Mouse (Mus musculus) layer of hippocampus, adult 11-12 months (tissue): ENCODE data around the gene Nap1l4.
A peak's percentile ranks its signal among the peaks of the same experiment; 100 is the strongest.
"Not testable (repeated sequence)": the region's sequence is repeated elsewhere in the genome, so short reads cannot be mapped to it uniquely, and the experiment has no call there.

ENCODE experiments used
- DNase-seq: peaks from one replicate; pipeline ENCODE4 v3.0.0; 2022; ENCODE audit warnings: low spot score

Nap1l4 gene

DNA sequence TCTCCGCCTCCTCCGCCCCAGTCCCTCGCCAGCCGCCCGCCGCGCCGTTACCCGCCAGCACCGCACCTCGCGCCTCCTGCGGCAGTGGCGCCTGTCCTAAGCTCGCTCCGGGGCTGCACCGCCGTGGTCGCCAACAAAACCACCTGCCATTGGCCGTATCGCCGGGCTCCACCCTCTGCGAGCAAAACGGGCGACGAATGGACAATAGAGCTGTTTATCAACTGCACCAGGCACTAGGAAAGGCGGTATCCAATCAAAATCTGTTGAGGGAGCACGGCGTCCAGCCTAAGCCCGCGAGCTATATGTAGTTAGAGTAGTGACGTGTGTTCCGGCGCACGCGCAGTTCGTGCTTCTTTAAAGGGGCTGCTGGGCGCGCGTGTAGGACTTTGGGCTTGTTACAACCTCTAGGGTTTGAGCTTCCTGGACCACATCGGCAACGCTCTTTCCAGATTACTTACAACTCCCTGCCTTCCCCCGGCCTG is at the start of gene Nap1l4:
TSS of gene Nap1l4 (minus strand) at position 131 of the 482 bp plus-strand sequence.
- DNase-seq = peak; percentile 100

DNA sequence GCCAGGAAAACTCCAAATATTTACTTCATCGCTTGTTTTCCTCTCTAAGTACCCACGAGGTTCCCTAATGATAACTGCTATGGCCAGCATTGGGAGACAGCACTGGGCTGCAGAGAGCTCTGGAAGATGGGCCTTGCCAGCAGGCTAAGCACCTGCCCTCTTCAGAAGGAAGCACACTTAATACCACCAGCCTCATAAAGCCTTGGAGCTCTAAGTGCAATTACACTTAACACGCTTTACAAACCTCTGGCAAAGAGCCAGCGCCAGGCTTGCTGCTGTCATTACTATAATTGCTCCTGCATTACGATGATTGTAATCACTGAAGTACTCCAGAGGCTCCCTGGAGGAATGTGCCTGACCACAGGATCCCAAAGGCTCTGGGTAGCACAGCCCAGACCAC is 46.0 kb upstream of the Nap1l4 start:
- DNase-seq = no peak

DNA sequence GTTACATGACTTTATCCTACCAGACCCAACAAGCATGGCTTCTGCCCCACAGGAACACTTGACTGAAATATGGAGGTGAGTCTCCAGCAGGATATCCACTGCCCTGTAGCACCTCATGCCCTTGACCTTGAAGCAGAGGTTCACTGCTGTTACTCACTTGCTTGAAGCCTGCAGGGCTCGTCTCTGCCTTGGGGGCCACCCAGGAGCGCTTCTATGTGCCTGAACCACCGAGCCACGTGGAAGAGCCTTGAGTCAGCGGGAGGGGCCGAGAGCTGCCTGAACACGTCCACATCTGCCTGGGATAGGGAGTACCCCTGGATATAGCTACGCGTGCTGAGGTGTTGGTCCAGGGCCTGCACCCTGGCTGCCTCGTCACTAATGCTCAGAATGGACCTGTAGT is 43.3 kb upstream of the Nap1l4 start:
- no peak for DNase-seq

DNA sequence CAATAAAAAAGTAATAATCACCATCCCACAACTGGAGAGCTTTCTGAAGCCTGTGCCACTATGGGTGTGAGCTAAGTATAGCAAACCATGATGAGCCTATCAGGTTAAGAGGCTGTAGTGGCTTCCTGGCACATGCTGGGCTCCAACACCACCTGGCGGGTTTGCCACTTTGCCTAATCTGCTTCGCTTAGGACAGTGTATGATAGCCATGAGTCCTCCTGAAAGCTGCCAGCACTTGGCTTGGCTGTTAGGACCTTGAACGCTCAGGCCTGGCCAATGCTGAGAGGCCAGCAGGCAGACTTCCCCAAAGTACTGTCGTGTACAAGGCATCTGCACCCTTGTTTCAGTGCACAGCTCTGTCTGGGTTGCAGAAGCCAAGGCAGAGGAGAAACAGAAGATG is 39.1 kb upstream of the Nap1l4 start:
- DNase-seq = no peak

DNA sequence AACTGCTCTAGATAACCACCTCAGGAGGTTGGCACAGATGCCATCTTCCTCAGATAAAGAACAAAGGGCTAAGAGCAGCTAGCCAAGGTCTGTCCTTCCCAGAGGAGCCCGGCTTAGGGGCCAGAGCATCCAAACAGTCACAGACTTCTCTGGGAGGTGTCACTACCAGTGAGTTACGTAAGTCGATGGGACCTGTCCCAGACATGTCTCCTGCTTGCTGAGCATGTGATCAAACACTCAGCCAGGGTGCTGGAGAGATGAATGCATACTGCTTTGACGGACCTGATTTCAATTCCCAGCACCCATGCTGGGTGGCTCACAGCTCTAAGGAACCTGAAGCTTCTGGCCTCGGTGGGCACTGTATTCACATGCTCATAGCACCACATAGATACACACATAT is 38.7 kb upstream of the Nap1l4 start:
- DNase-seq = no peak

DNA sequence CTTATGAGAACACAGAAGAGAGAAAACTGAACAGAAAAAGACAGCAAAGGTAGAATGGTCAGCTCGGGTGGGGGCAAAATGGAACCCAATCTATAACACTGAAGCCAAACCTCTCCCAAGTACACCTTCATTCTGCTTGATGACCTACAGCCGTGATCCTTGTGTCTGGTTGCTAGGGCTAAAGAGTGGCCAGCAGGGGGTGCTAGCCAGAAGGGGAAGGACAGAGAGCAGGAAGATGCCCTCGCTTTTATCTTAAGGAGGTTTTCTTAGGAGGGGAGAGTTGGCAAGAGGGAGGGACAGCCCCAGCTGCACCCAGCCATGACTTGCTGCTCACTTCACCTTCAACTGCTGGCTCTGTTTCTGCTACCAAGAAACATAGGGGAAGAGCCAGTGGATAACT is 35.0 kb upstream of the Nap1l4 start:
- DNase-seq = peak; percentile 32

DNA sequence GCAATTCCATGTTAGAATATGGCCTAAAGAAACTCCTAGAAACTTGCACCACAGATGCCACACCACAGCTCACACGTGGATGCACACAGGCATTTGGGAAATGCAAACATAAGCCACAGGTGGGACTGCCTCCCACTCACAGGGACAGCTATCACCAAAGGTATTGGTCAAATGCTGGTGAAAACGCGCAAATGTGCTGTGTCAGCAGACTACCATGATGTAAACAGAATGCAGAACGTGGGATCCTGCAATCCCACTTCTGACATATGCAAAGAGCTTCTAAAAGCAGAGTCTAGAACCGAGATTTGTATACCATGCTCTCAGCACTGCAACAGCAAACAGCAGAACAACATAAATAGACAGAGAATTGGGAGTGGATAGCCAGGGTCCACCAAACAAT is 34.1 kb upstream of the Nap1l4 start:
- no peak for DNase-seq

DNA sequence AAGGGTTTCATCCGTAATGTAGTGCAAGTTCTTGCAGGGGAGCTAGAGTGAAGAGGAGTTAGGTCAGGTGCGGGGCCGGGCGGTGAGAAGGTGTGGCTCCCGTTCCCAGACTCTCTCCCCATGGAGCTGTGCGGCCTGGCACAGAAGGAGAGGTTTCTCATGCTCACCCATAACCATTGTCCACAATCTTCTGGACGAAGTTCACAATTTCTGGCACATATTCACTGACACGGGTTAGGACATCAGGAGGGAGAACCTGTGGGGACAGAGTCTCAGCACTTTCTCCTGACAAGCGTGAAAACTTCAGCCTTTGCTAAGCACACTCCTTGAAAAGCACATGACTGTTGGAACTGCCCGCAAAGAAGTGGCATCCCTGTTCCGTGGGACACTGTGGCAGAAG is 26.8 kb upstream of the Nap1l4 start:
- no peak for DNase-seq

DNA sequence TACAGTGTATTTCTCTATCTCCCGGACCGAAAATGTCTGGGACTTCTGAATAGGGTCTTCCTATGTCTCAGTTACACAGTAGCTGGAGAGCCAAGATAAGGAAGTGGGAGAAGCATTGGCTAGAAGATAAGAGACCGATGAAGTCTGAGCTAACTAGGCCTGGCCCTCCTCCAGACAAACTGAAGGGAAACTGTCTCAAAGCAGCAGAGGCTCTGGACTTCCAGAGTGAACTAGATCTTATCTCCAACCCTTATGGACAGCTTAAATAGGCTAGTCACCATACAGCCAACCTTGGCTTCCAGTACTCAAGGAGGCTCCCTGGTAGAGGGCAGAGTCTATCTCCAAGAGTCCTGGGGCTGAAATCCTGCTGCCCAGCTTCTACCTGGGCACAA is 16.7 kb upstream of the Nap1l4 start:
- DNase-seq = no peak

DNA sequence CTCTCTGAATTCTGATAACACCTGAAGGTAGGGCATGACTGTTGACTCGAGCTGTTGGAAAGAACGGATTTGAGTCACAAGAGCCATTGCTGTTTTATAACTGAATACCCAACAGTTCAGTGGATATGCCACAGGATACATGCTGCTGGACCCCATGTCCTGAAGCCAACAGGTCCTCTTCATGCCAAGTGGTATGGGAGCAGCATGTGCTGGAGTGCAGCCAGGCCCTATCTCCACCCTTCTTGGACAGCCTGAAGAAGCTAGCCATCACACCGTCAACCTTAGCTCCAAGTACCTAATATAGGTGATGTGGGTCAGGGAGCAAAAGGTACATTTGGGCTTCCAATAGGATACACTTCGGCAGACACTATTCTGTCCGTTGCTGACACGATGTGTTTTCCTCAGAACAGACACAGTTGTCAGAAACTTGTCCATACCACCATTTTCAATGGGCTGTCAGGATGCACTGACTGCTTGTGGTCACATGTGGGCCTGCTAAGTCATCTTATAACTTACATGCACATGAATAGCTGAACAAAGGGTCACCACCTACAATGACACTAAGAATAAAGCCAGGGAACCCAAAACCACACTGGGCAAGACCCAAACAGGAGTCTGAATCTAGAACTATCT is 16.2 kb upstream of the Nap1l4 start:
- no peak for DNase-seq

DNA sequence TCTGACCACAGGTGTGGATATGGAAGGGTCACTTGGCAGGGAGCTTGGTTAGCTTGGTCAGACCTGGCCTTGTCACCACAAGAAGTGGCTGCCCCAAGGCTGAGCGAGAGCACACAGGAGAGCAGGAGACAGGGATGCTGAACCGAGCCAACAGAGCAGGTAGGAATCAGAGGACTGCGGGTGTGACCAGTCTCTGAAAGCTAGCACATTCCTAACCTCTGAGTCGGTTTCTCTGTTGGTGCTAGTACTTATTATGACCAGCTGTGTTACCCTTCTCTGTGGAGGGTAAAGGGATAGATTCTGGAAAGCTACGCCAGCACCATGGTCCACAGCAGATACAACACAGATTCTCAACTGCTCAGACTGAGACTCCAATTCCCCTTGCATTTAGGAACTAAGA is 14.9 kb upstream of the Nap1l4 start:
- DNase-seq = no peak

DNA sequence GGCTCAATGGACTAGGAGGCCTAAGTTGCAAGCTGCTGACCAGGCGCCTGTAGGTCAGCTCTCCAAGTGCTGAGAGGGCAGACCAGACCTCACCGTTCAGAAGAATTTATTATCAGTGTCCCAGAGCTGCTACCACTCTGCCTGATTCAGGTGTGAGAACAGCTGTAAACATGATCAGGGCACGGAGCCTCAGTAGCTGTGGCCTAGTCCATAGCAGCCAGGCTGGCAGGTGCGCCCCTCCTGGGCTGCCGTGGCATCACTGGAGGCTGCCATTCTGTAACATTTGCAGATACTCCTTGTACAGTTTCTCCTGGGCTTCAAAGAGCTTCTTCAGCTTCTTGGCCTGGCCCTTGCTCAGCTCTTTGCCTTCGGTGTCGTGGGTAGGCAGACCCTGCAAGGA is 8.7 kb upstream of the Nap1l4 start:
- no peak for DNase-seq

DNA sequence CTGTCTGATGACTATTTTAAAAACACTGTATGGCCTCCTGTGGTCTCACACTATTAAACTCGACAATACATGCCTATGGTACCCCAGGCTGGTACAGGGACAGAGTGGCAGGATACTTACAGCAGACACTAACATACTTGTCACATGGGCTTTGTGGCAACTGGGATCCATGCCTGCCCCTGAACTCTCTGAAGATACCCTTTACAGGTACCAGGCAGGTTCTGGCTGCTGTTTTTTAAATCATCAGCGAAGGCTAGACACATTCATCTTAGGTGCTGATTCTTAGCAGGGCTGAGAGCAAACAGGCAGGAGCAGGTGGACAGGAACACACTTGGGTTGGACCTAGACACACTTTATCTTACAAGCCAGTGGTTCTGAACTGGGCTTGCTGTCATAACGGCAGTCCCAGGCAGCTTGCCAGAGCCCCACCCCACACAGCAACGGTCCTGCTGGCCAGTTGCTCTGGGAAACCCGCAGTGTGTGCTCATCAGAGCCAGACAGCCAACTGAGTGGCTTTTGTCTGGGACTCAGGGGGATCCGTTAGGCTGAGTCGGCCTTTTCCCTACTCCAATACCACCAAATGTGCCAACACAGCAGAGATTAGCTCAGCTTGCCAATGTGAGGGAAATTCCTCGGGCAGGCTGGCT is 8.2 kb upstream of the Nap1l4 start:
- peak; percentile 44 for DNase-seq

DNA sequence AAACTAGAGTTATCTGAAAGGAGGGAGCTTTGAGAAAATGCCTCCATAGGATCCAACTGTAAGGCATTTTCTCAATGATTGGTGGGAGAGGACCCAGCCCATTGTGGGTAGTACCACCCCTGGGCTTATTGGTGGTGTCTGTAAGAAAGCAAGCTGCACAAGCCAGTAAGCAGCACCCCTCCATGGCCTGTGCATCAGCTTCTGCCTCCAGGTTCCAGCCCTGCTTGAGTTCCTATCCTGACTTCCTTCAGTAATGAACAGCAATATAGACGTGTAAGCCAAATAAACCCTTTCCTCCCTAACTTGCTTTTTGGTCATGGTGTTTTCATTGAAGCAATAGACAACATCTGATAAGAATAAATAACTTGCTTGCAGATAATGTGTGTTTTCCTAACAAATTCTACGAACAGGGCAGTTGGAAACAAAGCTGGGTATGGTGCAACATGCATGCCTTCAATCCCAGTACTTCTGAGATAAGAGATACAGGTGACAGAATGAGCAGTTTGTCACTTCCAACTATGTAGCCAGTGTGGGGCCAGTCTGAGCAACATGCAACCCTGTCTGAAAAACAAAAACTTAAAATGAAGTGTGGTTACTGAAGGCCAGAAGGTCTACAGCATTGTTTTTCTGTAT is 798 bp upstream of the Nap1l4 start:
- DNase-seq = peak; percentile 14

DNA sequence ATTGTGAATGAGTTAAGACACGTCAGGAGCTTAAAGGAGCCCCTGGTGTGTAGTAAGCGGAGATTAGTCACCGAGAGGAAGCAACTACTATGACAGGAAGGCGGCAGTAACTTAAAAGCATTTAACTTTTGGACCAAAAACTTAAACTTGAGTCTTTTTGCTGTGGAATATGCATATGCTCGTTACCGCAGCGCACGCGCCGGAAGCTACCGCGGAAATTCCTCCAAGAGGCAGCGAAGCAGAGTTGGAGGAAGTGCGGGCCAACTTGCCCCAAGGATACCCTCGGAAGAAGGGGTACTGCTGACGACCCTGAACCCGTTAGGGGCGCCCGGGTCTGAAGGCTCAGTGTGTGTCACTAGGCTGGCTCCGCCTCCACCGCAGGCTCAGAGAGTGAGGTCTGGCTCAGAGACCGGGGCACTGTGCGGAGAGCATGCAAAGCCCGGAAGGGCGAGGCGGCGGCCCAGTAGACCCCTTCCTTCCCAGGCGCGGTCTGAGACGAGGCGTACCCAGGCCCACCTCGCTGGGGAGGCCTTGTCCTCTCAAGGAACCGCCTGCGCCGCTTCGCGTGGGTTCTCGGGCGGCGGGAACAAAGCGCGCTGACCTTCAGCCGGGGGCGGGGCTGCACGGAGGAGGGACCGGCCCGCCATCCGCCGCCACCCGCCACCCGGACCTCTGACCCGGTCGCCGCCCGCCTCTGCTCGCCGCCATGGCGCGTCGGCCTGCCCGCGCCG is 510 bp downstream of the Nap1l4 start:
- peak; percentile 45 for DNase-seq

DNA sequence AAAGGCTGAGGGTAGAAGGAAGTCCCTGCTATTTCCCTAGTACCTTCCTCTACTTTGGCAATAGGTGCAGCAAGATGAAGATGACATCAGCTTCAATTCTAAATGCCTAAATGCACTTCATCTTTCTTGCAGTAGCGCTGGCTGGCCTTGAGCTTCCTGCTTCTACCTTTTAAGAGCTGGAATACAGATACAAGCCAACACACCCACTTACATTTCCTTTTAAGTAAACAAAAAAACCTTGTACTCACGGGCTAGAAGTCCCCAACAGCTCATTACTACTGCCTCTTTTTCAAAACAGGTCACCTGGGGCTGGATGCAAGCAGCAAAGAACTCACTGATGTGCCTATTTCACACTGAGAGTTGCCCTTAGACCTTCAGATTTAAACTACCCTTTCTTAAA is 2.4 kb downstream of the Nap1l4 start:
- DNase-seq = no peak

DNA sequence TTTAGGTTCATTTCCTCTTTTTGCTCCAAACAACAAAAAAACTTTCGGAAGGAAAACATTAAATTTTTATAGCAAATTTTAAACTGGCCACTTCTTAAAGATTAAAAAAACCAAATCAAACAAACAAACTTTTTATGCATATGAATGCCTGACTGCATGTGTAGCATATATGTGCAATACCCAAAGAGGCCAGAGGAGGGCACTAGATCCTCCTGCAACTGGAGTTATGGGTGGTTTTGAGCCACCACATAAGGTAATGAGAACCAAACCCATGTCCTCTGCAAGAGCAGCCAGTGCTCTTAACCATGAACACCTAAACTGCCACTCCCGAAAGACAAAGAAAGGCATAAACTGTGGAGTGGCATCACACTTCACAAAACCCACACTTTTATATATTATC is 4.5 kb downstream of the Nap1l4 start:
- DNase-seq = peak; percentile 23

DNA sequence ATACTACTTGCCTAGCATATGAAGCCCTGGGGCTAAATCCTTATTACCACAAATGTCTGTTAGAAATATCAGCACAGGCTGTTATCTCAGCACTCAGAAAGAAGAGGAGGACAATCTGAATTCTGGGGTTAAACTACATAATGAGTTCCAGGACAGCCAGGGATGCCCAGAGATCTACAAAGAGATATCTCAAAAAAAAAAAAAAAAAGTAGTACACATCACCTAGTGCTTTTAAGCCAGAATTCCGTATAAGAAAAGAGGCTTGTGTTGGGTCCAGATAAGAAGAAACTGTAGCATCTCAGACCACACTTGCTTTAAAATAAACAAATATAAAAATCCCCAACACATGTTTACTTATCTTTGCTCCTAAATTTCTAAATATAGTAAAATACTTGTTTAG is 10.2 kb downstream of the Nap1l4 start:
- DNase-seq = no peak

DNA sequence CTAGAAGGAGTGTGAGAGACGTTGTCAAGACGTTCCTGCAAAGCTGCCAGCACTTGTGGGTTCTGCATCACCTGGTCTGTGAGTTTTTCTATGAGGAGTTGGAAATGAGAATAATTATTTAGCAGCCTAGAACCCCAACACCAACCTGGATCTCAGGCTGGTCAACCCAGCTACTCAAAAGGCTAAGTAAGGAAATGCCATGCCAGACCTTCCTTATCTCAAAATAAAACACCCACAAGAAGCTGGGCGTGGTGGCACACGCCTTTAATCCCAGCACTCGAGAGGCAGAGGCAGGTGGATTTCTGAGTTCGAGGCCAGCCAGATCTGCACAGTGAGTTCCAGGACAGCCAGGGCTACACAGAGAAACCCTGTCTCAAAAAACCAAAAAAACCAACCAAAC is 10.7 kb downstream of the Nap1l4 start:
- DNase-seq = not testable (repeated sequence)

DNA sequence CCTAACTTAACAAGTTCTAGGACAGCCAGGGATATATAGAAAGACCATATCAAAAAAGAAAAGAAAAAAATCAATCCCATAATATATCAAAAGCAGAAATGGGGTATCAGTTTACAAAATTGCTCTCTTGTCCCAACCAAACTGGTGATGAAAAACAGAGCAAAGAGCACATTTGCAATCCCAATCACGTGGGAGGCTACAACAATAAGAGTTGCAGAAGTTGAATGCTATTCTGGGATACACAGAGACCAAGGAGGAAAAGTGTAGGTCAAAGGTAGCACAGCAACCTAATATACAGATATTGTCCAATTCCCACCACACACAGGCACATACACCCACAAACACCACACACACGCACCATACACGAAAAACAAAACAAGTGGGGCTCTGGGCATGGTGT is 12.7 kb downstream of the Nap1l4 start:
- DNase-seq = no peak

DNA sequence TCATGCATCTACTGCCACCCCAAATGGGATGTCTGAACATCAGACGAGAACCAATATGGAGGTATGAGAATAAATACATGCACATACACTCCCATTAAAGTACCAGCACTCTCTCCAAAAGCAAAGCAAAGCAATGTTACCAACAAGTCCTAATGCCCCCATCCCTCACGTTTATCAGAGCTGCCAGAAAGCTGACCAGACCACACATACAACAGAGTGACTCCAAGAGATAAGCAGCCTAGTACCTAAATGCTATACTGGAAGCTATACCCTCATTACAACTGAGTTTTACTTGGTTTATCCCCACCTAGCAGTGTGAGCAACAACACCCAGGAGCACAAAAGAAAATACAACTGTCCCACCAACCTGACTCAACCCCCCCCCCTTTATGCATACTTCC is 15.6 kb downstream of the Nap1l4 start:
- no peak for DNase-seq

DNA sequence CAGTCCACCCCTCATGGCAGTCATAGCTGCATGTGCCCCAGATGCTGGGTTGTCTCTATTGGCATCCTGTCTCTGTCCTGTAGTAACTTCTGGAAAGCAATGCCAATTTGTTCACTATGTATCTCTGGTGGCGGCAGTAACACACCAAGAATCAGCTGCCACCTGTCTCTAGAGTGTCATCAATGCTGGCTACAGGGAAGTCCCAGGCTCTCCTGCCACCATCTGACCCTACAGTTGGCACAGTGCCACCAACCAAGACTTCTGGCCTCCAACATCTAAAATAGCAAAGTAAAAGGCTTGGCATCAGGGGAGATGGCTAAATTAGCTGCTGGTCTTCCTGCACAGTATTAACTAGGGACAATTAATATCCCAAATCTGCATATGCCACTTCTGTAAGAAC is 16.5 kb downstream of the Nap1l4 start:
- no peak for DNase-seq

DNA sequence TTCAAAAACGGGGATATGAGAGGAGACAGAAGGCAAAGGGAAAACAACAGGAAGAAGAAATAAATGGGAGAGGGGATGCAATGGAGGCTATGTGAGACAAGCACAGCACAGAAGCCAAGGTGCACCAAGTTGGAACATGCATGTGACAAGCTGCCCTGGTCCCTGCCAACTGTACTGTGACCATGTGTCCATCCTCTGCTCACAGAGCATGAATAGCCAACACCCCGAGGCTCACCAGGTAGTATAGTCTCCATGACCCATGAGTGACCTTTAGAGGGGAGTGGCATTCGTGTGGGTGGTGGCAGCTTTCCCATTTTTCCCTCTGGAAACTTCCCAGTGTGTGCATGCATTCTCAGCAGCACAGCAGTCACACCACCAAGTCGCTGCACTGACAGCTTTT is 29.6 kb downstream of the Nap1l4 start:
- no peak for DNase-seq
